Mouse (Mus musculus): ENCODE measurements around the gene Apc2. TPM values are rescaled to one million over a fixed set of nuclear protein-coding genes. Genes with fewer than 3 reads are reported as not detected.
A peak's percentile ranks its signal among the peaks of the same experiment; 100 is the strongest.

The Apc2 gene
- polyA plus RNA-seq, 1 experiment from 2014 or later = 6.2 TPM

GRCm38 (mm10) chr10:80271186-80271843, 24.5 kb upstream of the Apc2 start:
- Histone ChIP-seq H3K4me1 (ENCODE audit: control insufficient read depth, insufficient read depth, low read length) (peaks cover 20% of the 10 kb centered on the region), H3K9me3 (ENCODE audit: control insufficient read depth, low read length) (no peaks in the 10 kb centered on the region), H3K27ac (replicated peaks; ENCODE audit: low read depth, low read length) (no peak overlapping the region), H3K9ac (ENCODE audit: low read depth, low read length) (no peak overlapping the region), H3K27me3 (replicated peaks; ENCODE audit: control insufficient read depth, insufficient read depth, low read length) (no peaks in the 10 kb centered on the region), H3K4me2 (ENCODE audit: low read depth, low read length) (no peak overlapping the region), H3K4me3 (ENCODE audit: low read depth, low read length) (no peak overlapping the region), H3K36me3 (ENCODE audit: control insufficient read depth, insufficient read depth, low read length) (peaks cover 43% of the 10 kb centered on the region)
- ATAC-seq (ENCODE audit: low read depth) (no peak), DNase-seq (ENCODE audit: low spot score) (no peak)
- 82% methylated on average over 5 of the region's 5 CpGs for WGBS

DNA sequence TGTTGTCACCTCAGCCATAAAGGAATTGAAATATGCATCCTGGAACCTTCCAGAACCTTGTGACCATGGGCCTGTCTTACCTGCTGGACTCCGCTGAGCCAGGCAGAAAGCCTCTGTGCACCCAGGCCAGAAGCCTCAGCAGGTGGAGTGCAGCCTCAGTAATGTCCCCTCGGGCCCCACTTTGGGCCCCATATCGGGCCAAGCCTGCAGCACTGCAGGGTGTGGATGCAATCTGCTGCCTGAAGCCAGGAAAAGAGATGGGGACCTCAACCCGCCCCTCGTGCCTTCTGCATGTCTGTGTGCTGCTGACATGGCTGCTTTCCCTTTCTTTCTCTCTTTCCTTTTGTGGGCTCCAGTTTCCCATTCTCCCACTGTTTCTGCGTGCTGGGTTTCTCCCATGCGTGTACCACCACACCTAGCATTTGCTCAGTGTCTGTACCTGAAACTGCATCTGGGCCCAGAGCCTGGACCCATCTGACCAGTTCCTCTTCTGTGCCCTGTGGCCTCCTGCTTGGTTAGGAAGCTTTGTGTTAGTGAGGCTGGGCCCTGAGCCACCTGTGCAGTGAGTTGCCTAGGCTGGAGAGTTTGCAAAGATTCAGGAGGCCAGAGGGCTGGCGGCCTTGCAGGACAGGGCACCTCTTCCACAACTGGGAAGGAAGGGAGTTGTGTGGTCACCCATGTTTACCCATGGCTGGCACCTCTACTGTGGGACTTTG, 23.7 kb upstream of the Apc2 start:
- Histone ChIP-seq H3K4me1 (ENCODE audit: control insufficient read depth, insufficient read depth, low read length) (peaks cover 13% of the 10 kb centered on the region), H3K27ac (replicated peaks; ENCODE audit: low read depth, low read length) (no peak overlapping the region; the same call in 1 of the 2 replicates), H3K9me3 (ENCODE audit: control insufficient read depth, low read length) (no peaks in the 10 kb centered on the region), H3K4me2 (ENCODE audit: low read depth, low read length) (no peak overlapping the region), H3K36me3 (ENCODE audit: control insufficient read depth, insufficient read depth, low read length) (peaks cover 49% of the 10 kb centered on the region), H3K27me3 (replicated peaks; ENCODE audit: control insufficient read depth, insufficient read depth, low read length) (no peaks in the 10 kb centered on the region), H3K4me3 (ENCODE audit: low read depth, low read length) (no peak overlapping the region), H3K9ac (ENCODE audit: low read depth, low read length) (no peak overlapping the region)
- ATAC-seq (ENCODE audit: low read depth) (no peak), DNase-seq (ENCODE audit: low spot score) (no peak)
- WGBS = 85% methylated on average over 8 of the region's 8 CpGs

DNA sequence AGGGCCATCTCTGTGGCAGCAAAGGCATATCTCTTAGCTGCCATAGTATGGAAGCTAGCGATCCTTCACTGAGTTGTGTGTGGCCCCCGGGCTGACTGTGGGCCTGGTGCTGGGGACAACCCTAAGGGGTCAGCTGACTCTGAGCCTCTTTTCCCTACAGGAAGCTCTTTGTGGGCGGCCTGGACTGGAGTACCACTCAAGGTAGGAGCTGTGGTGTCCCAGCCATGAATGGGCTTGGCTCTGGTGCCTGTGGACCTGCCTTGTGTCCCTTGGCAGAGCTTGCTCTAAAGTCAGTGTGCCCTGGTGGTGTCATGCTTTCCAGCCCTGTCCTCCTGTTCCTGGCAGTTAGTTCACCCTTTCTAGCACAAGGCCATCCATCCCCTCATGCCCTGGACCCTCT, 21.9 kb upstream of the Apc2 start:
- no peak overlapping the region for H3K27ac ChIP-seq (replicated peaks; ENCODE audit: low read depth, low read length)
- H3K9ac ChIP-seq (ENCODE audit: low read depth, low read length) = no peak overlapping the region
- DNase-seq (ENCODE audit: low spot score) (no peak), ATAC-seq (ENCODE audit: low read depth) (no peak)
- H3K36me3 ChIP-seq (ENCODE audit: control insufficient read depth, insufficient read depth, low read length) = peaks cover 53% of the 10 kb centered on the region
- H3K27me3 ChIP-seq (replicated peaks; ENCODE audit: control insufficient read depth, insufficient read depth, low read length) = no peaks in the 10 kb centered on the region
- no peak overlapping the region for H3K4me2 ChIP-seq (ENCODE audit: low read depth, low read length)
- WGBS = 87% methylated on average over 3 of the region's 3 CpGs
- H3K4me1 ChIP-seq (ENCODE audit: control insufficient read depth, insufficient read depth, low read length) = 0 out of 2 replicates have a peak, but pooled peaks cover under 1% of the 10 kb centered on the region
- no peaks in the 10 kb centered on the region for H3K9me3 ChIP-seq (ENCODE audit: control insufficient read depth, low read length)
- H3K4me3 ChIP-seq (ENCODE audit: low read depth, low read length) = no peak overlapping the region

GRCm38 (mm10) chr10:80276238-80276637, 19.5 kb upstream of the Apc2 start:
- H3K4me2 ChIP-seq (ENCODE audit: low read depth, low read length) = no peak overlapping the region
- H3K9ac ChIP-seq (ENCODE audit: low read depth, low read length) = no peak overlapping the region
- no peaks in the 10 kb centered on the region for H3K27me3 ChIP-seq (replicated peaks; ENCODE audit: control insufficient read depth, insufficient read depth, low read length)
- no peak overlapping the region for H3K27ac ChIP-seq (replicated peaks; ENCODE audit: low read depth, low read length)
- no peak for ATAC-seq (ENCODE audit: low read depth)
- H3K9me3 ChIP-seq (ENCODE audit: control insufficient read depth, low read length) = no peaks in the 10 kb centered on the region
- H3K36me3 ChIP-seq (ENCODE audit: control insufficient read depth, insufficient read depth, low read length) = peaks cover 75% of the 10 kb centered on the region
- no peak for DNase-seq (ENCODE audit: low spot score)
- no peaks in the 10 kb centered on the region for H3K4me1 ChIP-seq (ENCODE audit: control insufficient read depth, insufficient read depth, low read length)
- H3K4me3 ChIP-seq (ENCODE audit: low read depth, low read length) = no peak overlapping the region
- WGBS = 88% methylated on average over 4 of the region's 5 CpGs

GRCm38 (mm10) chr10:80278390-80278789, 17.4 kb upstream of the Apc2 start:
- H3K9me3 ChIP-seq (ENCODE audit: control insufficient read depth, low read length) = no peaks in the 10 kb centered on the region
- ATAC-seq (ENCODE audit: low read depth) (no peak), DNase-seq (ENCODE audit: low spot score) (no peak)
- H3K4me1 ChIP-seq (ENCODE audit: control insufficient read depth, insufficient read depth, low read length) = no peaks in the 10 kb centered on the region
- H3K9ac ChIP-seq (ENCODE audit: low read depth, low read length) = no peak overlapping the region
- 96% methylated on average over 9 of the region's 9 CpGs for WGBS
- H3K27me3 ChIP-seq (replicated peaks; ENCODE audit: control insufficient read depth, insufficient read depth, low read length) = no peaks in the 10 kb centered on the region
- no peak overlapping the region for H3K4me3 ChIP-seq (ENCODE audit: low read depth, low read length)
- H3K4me2 ChIP-seq (ENCODE audit: low read depth, low read length) = no peak overlapping the region
- peaks cover 93% of the 10 kb centered on the region for H3K36me3 ChIP-seq (ENCODE audit: control insufficient read depth, insufficient read depth, low read length)
- H3K27ac ChIP-seq (replicated peaks; ENCODE audit: low read depth, low read length) = no peak overlapping the region

DNA sequence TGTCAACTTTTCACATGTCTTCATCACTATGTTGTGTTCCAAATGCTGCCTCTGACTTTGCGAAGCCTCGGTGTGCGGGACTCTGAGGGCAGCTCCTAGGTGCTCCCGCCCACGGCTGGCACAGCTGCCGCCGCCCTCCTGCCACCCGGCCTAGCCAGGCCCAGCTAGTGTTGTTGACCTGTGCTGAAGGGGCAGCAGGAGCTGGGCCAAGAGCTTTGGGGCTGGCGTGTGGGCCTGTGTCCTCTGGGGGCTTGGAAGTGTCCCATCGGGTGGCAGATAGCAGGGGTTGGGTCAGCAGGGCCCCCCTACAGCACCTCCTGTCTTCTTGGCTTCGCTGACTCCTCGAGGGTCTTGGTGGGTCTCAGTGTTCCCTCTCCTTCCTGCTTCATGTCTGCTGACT, 16.5 kb upstream of the Apc2 start:
- Histone ChIP-seq H3K27ac (replicated peaks; ENCODE audit: low read depth, low read length) (no peak overlapping the region), H3K27me3 (replicated peaks; ENCODE audit: control insufficient read depth, insufficient read depth, low read length) (no peaks in the 10 kb centered on the region), H3K9me3 (ENCODE audit: control insufficient read depth, low read length) (no peaks in the 10 kb centered on the region), H3K9ac (ENCODE audit: low read depth, low read length) (no peak overlapping the region), H3K36me3 (ENCODE audit: control insufficient read depth, insufficient read depth, low read length) (peaks cover 93% of the 10 kb centered on the region), H3K4me3 (ENCODE audit: low read depth, low read length) (no peak overlapping the region), H3K4me2 (ENCODE audit: low read depth, low read length) (no peak overlapping the region), H3K4me1 (ENCODE audit: control insufficient read depth, insufficient read depth, low read length) (no peaks in the 10 kb centered on the region)
- ATAC-seq (ENCODE audit: low read depth) (no peak), DNase-seq (ENCODE audit: low spot score) (no peak)
- 92% methylated on average over 12 of the region's 12 CpGs for WGBS

GRCm38 (mm10) chr10:80281304-80281703, 14.5 kb upstream of the Apc2 start:
- no peak overlapping the region for H3K4me2 ChIP-seq (ENCODE audit: low read depth, low read length)
- 87% methylated on average over 7 of the region's 7 CpGs for WGBS
- H3K4me1 ChIP-seq (ENCODE audit: control insufficient read depth, insufficient read depth, low read length) = no peaks in the 10 kb centered on the region
- no peaks in the 10 kb centered on the region for H3K27me3 ChIP-seq (replicated peaks; ENCODE audit: control insufficient read depth, insufficient read depth, low read length)
- peak; percentile 8; the same call in 1 of the 2 replicates for ATAC-seq (ENCODE audit: low read depth)
- H3K27ac ChIP-seq (replicated peaks; ENCODE audit: low read depth, low read length) = no peak overlapping the region
- no peak overlapping the region for H3K4me3 ChIP-seq (ENCODE audit: low read depth, low read length)
- H3K9ac ChIP-seq (ENCODE audit: low read depth, low read length) = peak overlapping the region; percentile 14; the same call in 1 of the 2 replicates
- DNase-seq (ENCODE audit: low spot score) = no peak
- H3K9me3 ChIP-seq (ENCODE audit: control insufficient read depth, low read length) = no peaks in the 10 kb centered on the region
- H3K36me3 ChIP-seq (ENCODE audit: control insufficient read depth, insufficient read depth, low read length) = peaks cover 97% of the 10 kb centered on the region

GRCm38 (mm10) chr10:80281921-80282371, 13.8 kb upstream of the Apc2 start:
- no peaks in the 10 kb centered on the region for H3K9me3 ChIP-seq (ENCODE audit: control insufficient read depth, low read length)
- no peak overlapping the region for H3K9ac ChIP-seq (ENCODE audit: low read depth, low read length)
- no peaks in the 10 kb centered on the region for H3K27me3 ChIP-seq (replicated peaks; ENCODE audit: control insufficient read depth, insufficient read depth, low read length)
- H3K4me2 ChIP-seq (ENCODE audit: low read depth, low read length) = no peak overlapping the region
- peaks cover 98% of the 10 kb centered on the region for H3K36me3 ChIP-seq (ENCODE audit: control insufficient read depth, insufficient read depth, low read length)
- no peaks in the 10 kb centered on the region for H3K4me1 ChIP-seq (ENCODE audit: control insufficient read depth, insufficient read depth, low read length)
- WGBS = 65% methylated on average over 8 of the region's 8 CpGs
- DNase-seq (ENCODE audit: low spot score) (no peak), ATAC-seq (ENCODE audit: low read depth) (no peak)
- no peak overlapping the region for H3K27ac ChIP-seq (replicated peaks; ENCODE audit: low read depth, low read length)
- no peak overlapping the region for H3K4me3 ChIP-seq (ENCODE audit: low read depth, low read length)
